Mouse (Mus musculus) lung, postnatal 0 days (tissue): ENCODE results near the gene Mynn.

ENCODE experiments used
- CTCF ChIP-seq: IDR thresholded peaks from 2 replicates; pipeline ENCODE4 v1.5.1; 2016; ENCODE audit warnings: antibody characterized with exemption, mild to moderate bottlenecking
- EP300 ChIP-seq: IDR thresholded peaks from 2 replicates; pipeline ENCODE4 v1.6.1; 2016; ENCODE audit warnings: antibody characterized with exemption, mild to moderate bottlenecking, control low read depth

- no peak for TF ChIP-seq CTCF
- TF ChIP-seq EP300 = no peak
Measured at GRCm38 (mm10) chr3:30658486-30658885, 56.6 kb downstream of the Mynn start.
